Mouse (Mus musculus) adrenal gland (tissue): ENCODE data around the gene Rab11fip5.

Experiments
- intact Hi-C: fragments of 180-260 bp; cut with DNase I; formaldehyde crosslinking; loops from one replicate; pipeline ENCODE4 v1.15.1; 2025
- long read RNA-seq, 2 experiments: library from polyadenylated mRNA; unstranded; transcript quantifications; one replicate each; pipeline ENCODE4 v2.0.0; 2020; ENCODE audit warnings: borderline replicate concordance in 1 of 2; ENCODE audit not compliant: insufficient replicate concordance in 1 of 2

Gene Rab11fip5
- long read RNA-seq, experiment 1, full-length matches to known transcripts = 1 of 4 reads
- long read RNA-seq, experiment 1, partial matches to known transcripts = 1 of 4 reads
- long read RNA-seq, experiment 1, other reads (novel, unspliced or antisense) = 2 of 4 reads
- long read RNA-seq, experiment 2, full-length matches to known transcripts = 3 of 8 reads
- long read RNA-seq, experiment 2, partial matches to known transcripts = 2 of 8 reads
- long read RNA-seq, experiment 2, other reads (novel, unspliced or antisense) = 3 of 8 reads

DNA sequence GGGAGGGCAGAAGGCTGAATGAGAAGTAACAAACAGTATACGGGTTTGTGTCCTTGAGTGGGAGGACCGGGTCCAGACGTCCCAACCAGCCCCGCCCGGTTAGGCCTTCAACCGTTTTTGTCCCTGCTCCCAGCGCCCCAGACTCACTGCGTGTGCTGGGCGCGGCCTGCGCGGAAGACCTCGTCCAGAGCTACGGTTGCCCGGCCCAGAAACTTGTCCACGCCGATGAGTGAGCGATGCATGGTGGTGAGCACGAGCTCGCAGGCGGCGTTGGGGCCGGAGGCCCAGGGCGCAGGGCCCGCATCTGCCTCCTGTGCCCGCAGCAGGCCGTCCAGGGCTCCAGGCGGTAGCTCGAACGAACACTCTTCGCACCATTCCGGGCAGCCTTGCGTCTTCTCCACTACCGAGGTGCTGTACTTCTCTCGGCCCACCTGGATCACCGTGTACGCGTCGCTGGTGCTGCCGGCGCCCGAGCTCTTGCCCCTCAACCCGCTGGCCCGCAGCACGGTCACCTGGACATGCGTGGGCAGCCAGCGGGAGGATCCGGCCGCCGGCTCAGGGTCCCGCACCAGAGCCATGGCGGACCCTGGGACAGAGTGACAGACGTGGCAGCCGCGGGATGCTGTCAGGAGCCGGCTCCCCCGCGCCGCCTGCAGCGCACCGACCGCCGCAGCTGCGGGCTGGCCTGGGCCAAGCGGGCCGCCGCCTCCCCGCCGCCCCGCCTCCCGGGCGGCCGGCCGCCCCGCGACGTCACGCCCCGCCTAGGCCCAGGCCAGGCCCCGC, at the start of gene Rab11fip5:
TSS of gene Rab11fip5 (minus strand) at position 684 of the 783 bp plus-strand sequence.
- intact Hi-C loops = no loop called here

GRCm38 (mm10) chr6:85423836-85424379, 49.5 kb upstream of the Rab11fip5 start, which contains the start of gene Noto:
Noto (plus strand) TSS chr6:85423886.
- intact Hi-C loops = no loop called here

DNA sequence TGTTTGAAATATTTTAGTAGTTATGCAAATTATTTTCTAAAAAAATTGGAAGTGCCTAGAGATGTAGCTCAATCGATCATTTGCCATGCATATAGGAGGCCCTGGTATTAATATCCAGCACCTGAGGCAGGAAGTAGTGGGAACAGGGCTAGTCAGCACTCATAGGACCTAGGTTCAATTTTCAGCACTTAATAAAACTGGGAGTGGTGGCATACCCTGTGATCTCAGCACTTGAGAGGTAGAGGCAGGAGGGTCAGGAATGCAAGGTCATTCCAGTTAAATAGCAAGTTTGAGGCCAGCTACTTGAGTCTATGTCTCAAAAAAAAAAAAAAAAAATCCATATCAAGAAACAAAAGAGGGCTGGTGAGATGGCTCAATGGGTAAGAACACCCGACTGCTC, 44.7 kb upstream of the Rab11fip5 start:
- intact Hi-C loops = no loop called here

GRCm38 (mm10) chr6:85415829-85416228, 41.4 kb upstream of the Rab11fip5 start:
- intact Hi-C loops = no loop called here

DNA sequence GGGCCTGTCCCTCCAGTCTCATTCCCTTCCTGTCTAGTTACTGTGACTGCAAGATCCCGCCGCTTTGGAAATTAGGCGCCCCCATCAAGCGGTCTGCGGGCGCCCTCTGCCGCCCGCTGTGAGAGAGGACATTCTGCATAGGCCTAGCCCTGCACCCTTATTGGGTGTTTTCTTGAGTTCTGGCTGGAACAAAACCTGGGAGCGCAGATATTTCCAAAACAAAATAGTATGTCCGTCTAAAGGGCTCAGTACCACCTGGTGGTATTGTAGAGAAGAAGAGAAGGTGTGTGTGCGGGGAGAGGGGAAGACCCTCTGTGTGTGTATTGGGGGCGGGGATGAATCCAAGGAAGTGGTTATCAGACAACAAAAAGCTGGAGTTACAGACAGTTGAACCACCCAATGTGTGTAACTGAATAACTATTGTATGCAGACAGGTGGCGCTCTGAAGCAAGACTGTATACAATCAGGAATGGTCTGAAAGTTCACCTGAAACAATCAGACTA, 36.4 kb upstream of the Rab11fip5 start:
- intact Hi-C loops = loop anchor here (5.0 kb wide), 1 partner anchor 249 kb away; no protein-coding TSS in a partner anchor

- intact Hi-C loops = no loop called here
Measured at GRCm38 (mm10) chr6:85409003-85409402, 34.6 kb upstream of the Rab11fip5 start.

DNA sequence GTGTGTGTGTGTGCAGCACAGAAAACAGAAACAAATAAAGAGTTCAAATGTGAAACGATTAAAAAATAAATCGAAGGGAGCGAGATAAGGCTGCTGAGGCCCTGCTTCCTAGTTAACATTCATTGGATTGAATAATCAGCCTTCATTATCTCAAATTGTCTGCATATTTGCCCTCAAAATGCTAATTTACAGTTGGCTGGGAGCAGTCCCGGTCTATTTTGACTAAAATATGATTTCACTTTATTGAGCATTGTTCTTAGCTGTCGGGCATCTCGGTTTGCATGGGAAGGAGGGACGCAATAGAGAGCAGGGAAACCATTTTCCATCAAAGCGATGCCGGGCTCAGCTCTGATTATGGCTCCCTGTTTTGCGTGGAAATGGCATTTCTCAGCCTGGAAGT, 28.6 kb upstream of the Rab11fip5 start:
- intact Hi-C loops = no loop called here

- intact Hi-C loops = no loop called here
Measured at GRCm38 (mm10) chr6:85402613-85403012, 28.2 kb upstream of the Rab11fip5 start.

GRCm38 (mm10) chr6:85399715-85400114, 25.3 kb upstream of the Rab11fip5 start:
- intact Hi-C loops = loop anchor here (5.0 kb wide), 2 partner anchors 137 to 237 kb away; no protein-coding TSS in a partner anchor

- intact Hi-C loops = loop anchor here (5.0 kb wide), 2 partner anchors 135 to 235 kb away; no protein-coding TSS in a partner anchor
Measured at GRCm38 (mm10) chr6:85397165-85397564, 22.7 kb upstream of the Rab11fip5 start.

DNA sequence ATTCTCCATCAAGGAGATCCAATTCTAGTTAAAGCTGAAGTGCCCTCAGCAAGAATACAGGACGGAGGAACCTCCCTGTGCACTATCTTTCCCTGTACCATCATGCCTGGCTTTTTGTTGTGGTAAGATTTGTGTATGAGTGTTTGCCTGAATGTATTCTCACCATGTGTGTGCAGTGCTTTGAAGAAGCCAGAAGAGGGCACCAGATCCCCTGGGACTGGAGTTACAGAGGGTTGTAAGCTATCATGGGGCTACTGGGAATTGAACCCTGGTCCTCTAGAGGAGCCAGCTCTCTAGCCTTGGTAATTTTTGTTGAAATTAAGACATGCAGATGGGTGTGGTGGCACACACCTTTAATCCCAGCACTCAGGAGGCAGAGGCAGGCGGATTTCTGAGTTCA, 20.9 kb upstream of the Rab11fip5 start:
- intact Hi-C loops = loop anchor here (5.0 kb wide), 2 partner anchors 133 to 233 kb away; no protein-coding TSS in a partner anchor

DNA sequence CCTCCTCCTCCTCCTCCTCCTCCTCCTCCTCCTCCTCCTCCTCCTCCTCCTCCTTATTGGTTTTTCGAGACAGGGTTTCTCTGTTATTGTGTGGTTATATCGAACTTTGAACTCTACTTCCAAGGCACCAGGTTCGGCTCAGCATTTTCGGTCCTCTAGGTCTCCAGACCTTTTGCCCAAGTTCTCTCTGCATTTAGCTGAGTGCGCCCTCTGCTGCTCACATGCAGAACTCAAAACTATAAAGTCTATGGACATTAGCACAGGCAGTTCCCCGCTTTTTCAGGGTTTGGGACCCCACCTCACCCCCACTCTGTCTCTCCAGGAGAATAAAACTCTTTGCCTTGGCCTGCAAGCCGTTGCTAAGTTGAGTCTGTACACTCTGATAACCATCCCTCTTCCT, 17.4 kb upstream of the Rab11fip5 start:
- intact Hi-C loops = loop anchor here (1.0 kb wide), 1 partner anchor 46 kb away; no protein-coding TSS in a partner anchor

GRCm38 (mm10) chr6:85388608-85389007, 14.2 kb upstream of the Rab11fip5 start:
- intact Hi-C loops = no loop called here

GRCm38 (mm10) chr6:85382791-85383190, 8.4 kb upstream of the Rab11fip5 start:
- intact Hi-C loops = no loop called here

GRCm38 (mm10) chr6:85381648-85382020, 7.2 kb upstream of the Rab11fip5 start:
- intact Hi-C loops = loop anchor here (1.0 kb wide), 1 partner anchor 34 kb away; no protein-coding TSS in a partner anchor

DNA sequence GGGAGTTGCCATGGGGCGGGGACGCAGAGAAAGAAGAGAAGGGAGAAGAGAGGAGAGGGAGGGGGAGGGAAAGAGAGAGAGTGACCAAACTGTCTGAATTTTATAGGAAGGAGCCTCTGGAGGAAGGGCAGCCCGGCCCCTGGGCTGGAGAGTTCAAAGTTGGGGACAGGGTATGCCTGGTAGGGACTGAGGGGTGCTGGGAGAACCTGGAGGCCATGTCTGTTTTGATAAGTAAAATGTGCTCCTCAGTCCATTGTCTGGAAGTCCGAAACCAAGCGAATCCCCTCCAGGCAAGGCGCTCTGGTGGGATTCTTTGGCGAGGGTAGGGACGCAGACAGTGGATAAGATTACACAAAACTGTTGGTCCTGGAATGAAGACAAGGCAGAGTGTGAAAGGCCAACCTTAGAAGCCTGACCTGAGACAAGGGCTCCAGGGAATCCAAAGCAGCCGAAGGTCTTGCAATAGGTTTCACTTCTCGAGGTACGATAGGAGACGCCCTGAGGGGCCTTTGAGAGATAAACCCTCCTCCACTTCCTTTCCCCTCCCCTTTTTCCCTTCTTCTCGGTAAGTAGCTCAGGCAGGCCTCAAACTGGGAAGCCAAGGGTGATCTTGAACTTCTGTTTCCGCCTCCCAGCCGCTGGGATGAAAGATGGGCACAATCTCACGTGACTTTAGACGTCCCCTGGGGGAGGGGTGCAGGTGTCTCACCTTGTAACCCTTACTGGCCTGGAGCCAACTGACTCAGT, 6.6 kb upstream of the Rab11fip5 start:
- intact Hi-C loops = loop anchor here (1.0 kb wide), 1 partner anchor 34 kb away; no protein-coding TSS in a partner anchor

GRCm38 (mm10) chr6:85380201-85380900, 5.9 kb upstream of the Rab11fip5 start:
- intact Hi-C loops = no loop called here

DNA sequence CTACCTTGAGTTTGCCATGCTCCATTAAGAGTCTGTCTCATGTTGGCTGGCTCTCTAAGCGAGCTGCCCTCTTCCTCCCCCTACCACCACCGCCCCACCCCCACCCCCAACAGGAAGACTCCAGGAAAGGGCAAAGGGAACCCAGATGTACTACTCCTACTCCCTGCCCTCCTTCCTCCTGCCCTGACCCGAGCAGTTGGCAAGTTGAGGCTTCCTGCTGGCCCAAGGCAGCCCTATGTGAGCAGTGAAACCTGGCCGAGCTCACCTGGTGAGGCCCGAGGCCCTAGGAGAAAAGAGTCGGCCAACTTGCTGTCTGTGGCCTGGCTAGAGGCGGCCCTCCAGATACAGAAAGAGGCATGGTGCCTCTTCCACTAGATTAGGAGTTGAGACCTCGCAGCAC, 4.2 kb upstream of the Rab11fip5 start:
- intact Hi-C loops = no loop called here

GRCm38 (mm10) chr6:85377876-85378275, 3.4 kb upstream of the Rab11fip5 start:
- intact Hi-C loops = no loop called here

DNA sequence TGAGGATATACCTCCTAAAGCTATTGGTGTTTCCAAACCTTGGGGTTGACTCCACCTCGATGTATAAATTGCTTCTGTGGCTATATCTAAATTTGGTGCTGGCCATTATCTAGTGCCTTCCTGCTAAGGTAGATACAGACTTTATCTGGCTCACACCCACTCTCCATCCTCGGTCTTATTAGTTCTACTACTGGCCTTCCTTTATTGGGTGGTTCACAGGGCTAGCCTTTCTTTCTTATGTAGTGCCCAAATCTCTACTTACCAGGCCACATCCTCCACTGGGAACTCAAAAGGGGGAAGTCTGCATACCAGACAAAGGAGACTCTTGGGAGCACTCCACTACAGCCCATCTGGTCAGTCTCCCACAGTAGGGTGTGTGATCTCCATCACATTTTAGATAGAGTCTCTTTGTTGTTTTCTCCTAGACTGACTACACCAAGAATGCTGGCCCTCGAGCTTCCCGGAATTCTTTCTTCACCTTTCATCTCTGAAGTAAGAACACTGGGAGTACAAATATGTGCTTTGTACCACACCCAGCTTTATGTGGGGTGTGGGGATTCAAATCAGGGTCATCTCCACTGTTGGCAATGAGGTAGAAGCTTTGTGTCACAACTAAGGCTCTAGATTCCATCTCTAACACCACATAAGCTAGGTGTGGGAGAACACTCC, 2.8 kb upstream of the Rab11fip5 start:
- intact Hi-C loops = no loop called here
